Mouse (Mus musculus) inflammation-experienced regulatory T-cells (primary cell): Measurements from ENCODE around the gene Slc37a3. TPM values are rescaled to one million over a fixed set of nuclear protein-coding genes. Genes with fewer than 3 reads are reported as not detected.

Experiments
- polyA plus RNA-seq, 2 experiments: library from polyadenylated mRNA; unstranded; fragments of 100-300 nt; shearing (Covaris generic); gene quantifications; one replicate each; pipeline ENCODE4 v1.2.1; 2017

The Slc37a3 gene
- polyA plus RNA-seq, result 10 to 100 TPM; 42.7 to 52.3 TPM

DNA sequence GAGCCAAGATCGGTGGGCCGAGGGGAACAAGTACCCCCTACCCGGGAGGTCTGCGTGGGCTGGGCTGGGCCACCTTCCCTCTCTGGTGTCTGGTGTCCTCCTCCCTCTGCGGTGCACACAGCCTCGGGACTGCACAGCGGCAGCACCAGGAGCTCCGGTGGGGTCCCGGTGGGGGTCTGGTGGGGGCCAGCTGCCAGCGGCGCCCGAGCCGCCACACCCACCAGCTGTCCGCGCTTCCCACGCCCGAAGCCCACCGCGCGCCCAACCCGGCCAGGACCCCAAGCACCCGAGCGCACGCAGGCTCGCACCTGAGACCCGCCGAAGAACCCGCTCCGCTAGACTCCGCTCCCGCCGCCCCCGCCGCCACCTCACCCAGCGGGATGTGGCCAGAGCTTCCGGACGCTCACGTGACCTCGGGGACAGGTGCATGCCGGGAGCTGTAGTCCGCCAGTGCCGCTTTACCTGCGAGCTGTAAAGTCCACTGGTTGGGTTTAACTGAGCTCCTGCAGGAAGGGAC is at the start of gene Slc37a3:
Gene Slc37a3, minus strand, starts transcription at position 365 of the 517 bp plus-strand sequence.

GRCm38 (mm10) chr6:39419851-39420721 is 42.6 kb upstream of the Slc37a3 start, which contains the start of gene Mkrn1:
TSS of gene Mkrn1 (minus strand) at chr6:39420462.

GRCm38 (mm10) chr6:39381125-39381880 is 3.8 kb upstream of the Slc37a3 start, which contains the start of gene Rab19:
TSS of gene Rab19 (plus strand) at chr6:39381175.

Other genes starting within 250 kb of the Slc37a3 start
- gene Kdm7a, start 170.9 kb downstream of the Slc37a3 start, polyA plus RNA-seq, result 10 to 100 TPM; 31.2 to 38.9 TPM
- 10 to 100 TPM; 49.2 to 49.3 TPM for gene Rab19, start 3.5 kb upstream of the Slc37a3 start, polyA plus RNA-seq
- gene Mkrn1, start 42.8 kb upstream of the Slc37a3 start, polyA plus RNA-seq, result 100 to 1,000 TPM; 163 to 167 TPM
- gene Dennd2a, start 180.2 kb upstream of the Slc37a3 start, polyA plus RNA-seq, result 1 to 10 TPM; 1.1 to 9.2 TPM
- gene Adck2, start 196.2 kb upstream of the Slc37a3 start, polyA plus RNA-seq, result 10 to 100 TPM; 65.6 to 81.4 TPM
- gene Gm42420, start 208.1 kb upstream of the Slc37a3 start, polyA plus RNA-seq, result 1 to 10 TPM; 2.5 to 3.3 TPM
- gene Ndufb2, start 214.9 kb upstream of the Slc37a3 start, polyA plus RNA-seq, result 100 to 1,000 TPM; 103 to 113 TPM